Mouse (Mus musculus): ENCODE results near the gene Dusp5. TPM values are rescaled to one million over a fixed set of nuclear protein-coding genes. Genes with fewer than 3 reads are reported as not detected.
"Not testable (repeated sequence)": the region's sequence is repeated elsewhere in the genome, so short reads cannot be mapped to it uniquely, and the experiment has no call there.

Dusp5 gene
- total RNA-seq (2021): 1 to 10 TPM; 1.3 to 2.2 TPM
- long read RNA-seq, experiment 1: 0 reads
- long read RNA-seq, experiment 2, partial matches to known transcripts: 1 of 4 reads
- long read RNA-seq, experiment 2, other reads (novel, unspliced or antisense): 0 of 4 reads

GRCm38 (mm10) chr19:53528752-53529454 lies at the start of gene Dusp5:
Gene Dusp5, plus strand, starts transcription at chr19:53529109.
- intact Hi-C loops (cut with DNase I; ENCODE audit: low total_unique reads): no loop called here
- DNase-seq: peak; percentile 96

GRCm38 (mm10) chr19:53479590-53479989 lies 49.3 kb upstream of the Dusp5 start:
- intact Hi-C loops (cut with DNase I; ENCODE audit: low total_unique reads): no loop called here

GRCm38 (mm10) chr19:53482093-53482492 lies 46.8 kb upstream of the Dusp5 start:
- intact Hi-C loops (cut with DNase I; ENCODE audit: low total_unique reads): no loop called here

More at GRCm38 (mm10) chr19:53479590-53479989, 49.3 kb upstream of the Dusp5 start:
- DNase-seq: no peak

GRCm38 (mm10) chr19:53482527-53482926 lies 46.4 kb upstream of the Dusp5 start:
- intact Hi-C loops (cut with DNase I; ENCODE audit: low total_unique reads): no loop called here
- no peak for DNase-seq

More at GRCm38 (mm10) chr19:53482093-53482492, 46.8 kb upstream of the Dusp5 start:
- DNase-seq: no peak

GRCm38 (mm10) chr19:53483984-53484383 lies 44.9 kb upstream of the Dusp5 start:
- DNase-seq: no peak
- intact Hi-C loops (cut with DNase I; ENCODE audit: low total_unique reads): no loop called here

- intact Hi-C loops (cut with DNase I; ENCODE audit: low total_unique reads): no loop called here
- DNase-seq: no peak
These were observed 44.0 kb upstream of the Dusp5 start for GRCm38 (mm10) chr19:53484918-53485317.

GRCm38 (mm10) chr19:53489187-53489586 lies 39.7 kb upstream of the Dusp5 start:
- no peak for DNase-seq
- intact Hi-C loops (cut with DNase I; ENCODE audit: low total_unique reads): no loop called here

- intact Hi-C loops (cut with DNase I; ENCODE audit: low total_unique reads): no loop called here
These were observed 39.0 kb upstream of the Dusp5 start for GRCm38 (mm10) chr19:53489910-53490309.

GRCm38 (mm10) chr19:53490898-53491297 lies 38.0 kb upstream of the Dusp5 start:
- intact Hi-C loops (cut with DNase I; ENCODE audit: low total_unique reads): no loop called here
- no peak for DNase-seq

More at GRCm38 (mm10) chr19:53489910-53490309, 39.0 kb upstream of the Dusp5 start:
- no peak for DNase-seq

GRCm38 (mm10) chr19:53492528-53492927 lies 36.4 kb upstream of the Dusp5 start:
- DNase-seq: no peak
- intact Hi-C loops (cut with DNase I; ENCODE audit: low total_unique reads): no loop called here

- intact Hi-C loops (cut with DNase I; ENCODE audit: low total_unique reads): no loop called here
- no peak for DNase-seq
These were observed 35.0 kb upstream of the Dusp5 start for GRCm38 (mm10) chr19:53493866-53494265.

- intact Hi-C loops (cut with DNase I; ENCODE audit: low total_unique reads): no loop called here
- DNase-seq: no peak
These were observed 31.0 kb upstream of the Dusp5 start for GRCm38 (mm10) chr19:53497910-53498309.

GRCm38 (mm10) chr19:53499049-53499448 lies 29.9 kb upstream of the Dusp5 start:
- no peak for DNase-seq
- intact Hi-C loops (cut with DNase I; ENCODE audit: low total_unique reads): no loop called here

GRCm38 (mm10) chr19:53499451-53499940 lies 29.4 kb upstream of the Dusp5 start:
- intact Hi-C loops (cut with DNase I; ENCODE audit: low total_unique reads): no loop called here
- DNase-seq: no peak

- DNase-seq: peak; percentile 38
- intact Hi-C loops (cut with DNase I; ENCODE audit: low total_unique reads): no loop called here
These were observed 28.5 kb upstream of the Dusp5 start for GRCm38 (mm10) chr19:53500298-53501006.

- intact Hi-C loops (cut with DNase I; ENCODE audit: low total_unique reads); DNase-seq: not testable (repeated sequence)
These were observed 27.7 kb upstream of the Dusp5 start for GRCm38 (mm10) chr19:53501239-53501638.

- no peak for DNase-seq
- intact Hi-C loops (cut with DNase I; ENCODE audit: low total_unique reads): no loop called here
These were observed 27.1 kb upstream of the Dusp5 start for GRCm38 (mm10) chr19:53501765-53502164.

- DNase-seq: no peak
- intact Hi-C loops (cut with DNase I; ENCODE audit: low total_unique reads): no loop called here
These were observed 26.0 kb upstream of the Dusp5 start for GRCm38 (mm10) chr19:53502891-53503371.

GRCm38 (mm10) chr19:53504181-53504580 lies 24.7 kb upstream of the Dusp5 start:
- DNase-seq: no peak
- intact Hi-C loops (cut with DNase I; ENCODE audit: low total_unique reads): no loop called here

GRCm38 (mm10) chr19:53505728-53506127 lies 23.2 kb upstream of the Dusp5 start:
- intact Hi-C loops (cut with DNase I; ENCODE audit: low total_unique reads): no loop called here
- DNase-seq: no peak

Data from gastrocnemius, postnatal 14 days (tissue).